Mouse (Mus musculus): ENCODE measurements around the gene Gipr. TPM values are rescaled to one million over a fixed set of nuclear protein-coding genes. Genes with fewer than 3 reads are reported as not detected.

Gipr gene
- polyA plus RNA-seq, 1 experiment from 2014 or later: 0.36 TPM

GRCm38 (mm10) chr7:19178035-19178434 lies 12.1 kb upstream of the Gipr start:
- Histone ChIP-seq H3K4me3 (replicated peaks) (peak overlapping the region; percentile 6; the same call in 1 of the 2 replicates), H3K4me2 (0 out of 2 replicates have a peak overlapping the region, but pooled peaks have one; percentile 8), H3K9me3 (peaks cover 11% of the 10 kb centered on the region; the same call in 1 of the 2 replicates), H3K9ac (replicated peaks) (no peak overlapping the region), H3K36me3 (no peaks in the 10 kb centered on the region), H3K27me3 (peaks cover 66% of the 10 kb centered on the region), H3K4me1 (replicated peaks) (peaks cover 32% of the 10 kb centered on the region), H3K27ac (no peak overlapping the region)
- 6% methylated on average over 18 of the region's 18 CpGs for WGBS
- ATAC-seq (ENCODE audit: insufficient number of reproducible peaks, insufficient read depth, low FRiP score, low TSS enrichment, low read depth): no peak

- no peak overlapping the region for H3K4me2 ChIP-seq
- no peak overlapping the region for H3K27ac ChIP-seq
- H3K9ac ChIP-seq (replicated peaks): no peak overlapping the region
- H3K9me3 ChIP-seq: peaks cover 11% of the 10 kb centered on the region; the same call in 1 of the 2 replicates
- H3K4me1 ChIP-seq (replicated peaks): peaks cover 36% of the 10 kb centered on the region
- 0 out of 2 replicates have a peak overlapping the region, but pooled peaks have one; percentile 9 for H3K4me3 ChIP-seq (replicated peaks)
- H3K27me3 ChIP-seq: peaks cover 66% of the 10 kb centered on the region
- no peak for ATAC-seq (ENCODE audit: insufficient number of reproducible peaks, insufficient read depth, low FRiP score, low TSS enrichment, low read depth)
- 63% methylated on average over 7 of the region's 7 CpGs for WGBS
- no peaks in the 10 kb centered on the region for H3K36me3 ChIP-seq
Measured at GRCm38 (mm10) chr7:19177216-19177615, 11.3 kb upstream of the Gipr start.

GRCm38 (mm10) chr7:19176516-19176947 lies 10.6 kb upstream of the Gipr start:
- Histone ChIP-seq H3K9ac (replicated peaks) (peak overlapping the region; percentile 40), H3K4me3 (replicated peaks) (peak overlapping the region; percentile 40), H3K4me2 (peak overlapping the region; percentile 55), H3K36me3 (no peaks in the 10 kb centered on the region), H3K27me3 (peaks cover 70% of the 10 kb centered on the region), H3K4me1 (replicated peaks) (peaks cover 29% of the 10 kb centered on the region), H3K9me3 (peaks cover 11% of the 10 kb centered on the region; the same call in 1 of the 2 replicates), H3K27ac (no peak overlapping the region)
- WGBS: 4% methylated on average over 18 of the region's 21 CpGs
- ATAC-seq (ENCODE audit: insufficient number of reproducible peaks, insufficient read depth, low FRiP score, low TSS enrichment, low read depth): 0 out of 2 replicates have a peak, but pooled peaks have one; percentile 9

GRCm38 (mm10) chr7:19175708-19176515 lies 10.0 kb upstream of the Gipr start, which contains the start of gene Eml2:
Gene Eml2, plus strand, starts transcription at chr7:19176421.
- Histone ChIP-seq H3K4me1 (replicated peaks) (peaks cover 26% of the 10 kb centered on the region), H3K4me2 (peak within 1 kb of the TSS; percentile 55), H3K4me3 (replicated peaks) (peak within 1 kb of the TSS; percentile 40), H3K27ac (no peak within 1 kb of the TSS), H3K27me3 (peaks cover 70% of the 10 kb centered on the region), H3K9me3 (peaks cover 11% of the 10 kb centered on the region; the same call in 1 of the 2 replicates), H3K9ac (replicated peaks) (peak within 1 kb of the TSS; percentile 40), H3K36me3 (no peaks in the 10 kb centered on the region)
- peak; percentile 53; the same call in 1 of the 2 replicates for ATAC-seq (ENCODE audit: insufficient number of reproducible peaks, insufficient read depth, low FRiP score, low TSS enrichment, low read depth)
- 1% methylated on average over 30 of the region's 30 CpGs for WGBS

- H3K27ac ChIP-seq: no peak overlapping the region
- no peaks in the 10 kb centered on the region for H3K36me3 ChIP-seq
- peak overlapping the region; percentile 31; the same call in 1 of the 2 replicates for H3K9ac ChIP-seq (replicated peaks)
- H3K4me3 ChIP-seq (replicated peaks): peak overlapping the region; percentile 32
- peaks cover 15% of the 10 kb centered on the region for H3K4me1 ChIP-seq (replicated peaks)
- H3K9me3 ChIP-seq: peaks cover 5% of the 10 kb centered on the region; the same call in 1 of the 2 replicates
- 0 out of 2 replicates have a peak, but pooled peaks have one; percentile 39 for ATAC-seq (ENCODE audit: insufficient number of reproducible peaks, insufficient read depth, low FRiP score, low TSS enrichment, low read depth)
- WGBS: 2% methylated on average over 17 of the region's 17 CpGs
- peaks cover 53% of the 10 kb centered on the region for H3K27me3 ChIP-seq
- peak overlapping the region; percentile 62 for H3K4me2 ChIP-seq
Measured at GRCm38 (mm10) chr7:19172874-19173273, 6.9 kb upstream of the Gipr start.

- H3K9me3 ChIP-seq: peaks cover 5% of the 10 kb centered on the region; the same call in 1 of the 2 replicates
- H3K4me3 ChIP-seq (replicated peaks): no peak overlapping the region
- H3K9ac ChIP-seq (replicated peaks): no peak overlapping the region
- ATAC-seq (ENCODE audit: insufficient number of reproducible peaks, insufficient read depth, low FRiP score, low TSS enrichment, low read depth): no peak
- no peaks in the 10 kb centered on the region for H3K36me3 ChIP-seq
- peaks cover 48% of the 10 kb centered on the region for H3K27me3 ChIP-seq
- H3K4me2 ChIP-seq: no peak overlapping the region
- H3K27ac ChIP-seq: no peak overlapping the region
- peaks cover 14% of the 10 kb centered on the region for H3K4me1 ChIP-seq (replicated peaks)
- WGBS: 66% methylated on average over 8 of the region's 8 CpGs
Measured at GRCm38 (mm10) chr7:19171831-19172230, 5.9 kb upstream of the Gipr start.

- Histone ChIP-seq H3K27me3 (peaks cover 42% of the 10 kb centered on the region), H3K4me3 (replicated peaks) (no peak overlapping the region), H3K9ac (replicated peaks) (0 out of 2 replicates have a peak overlapping the region, but pooled peaks have one; percentile 12), H3K4me2 (no peak overlapping the region), H3K4me1 (replicated peaks) (peaks cover 12% of the 10 kb centered on the region), H3K9me3 (no peaks in the 10 kb centered on the region), H3K36me3 (no peaks in the 10 kb centered on the region), H3K27ac (no peak overlapping the region)
- ATAC-seq (ENCODE audit: insufficient number of reproducible peaks, insufficient read depth, low FRiP score, low TSS enrichment, low read depth): no peak
- WGBS: 73% methylated on average over 8 of the region's 8 CpGs
Measured at GRCm38 (mm10) chr7:19170142-19170541, 4.2 kb upstream of the Gipr start.

GRCm38 (mm10) chr7:19169506-19169905 lies 3.6 kb upstream of the Gipr start:
- H3K36me3 ChIP-seq: no peaks in the 10 kb centered on the region
- ATAC-seq (ENCODE audit: insufficient number of reproducible peaks, insufficient read depth, low FRiP score, low TSS enrichment, low read depth): no peak
- H3K4me3 ChIP-seq (replicated peaks): no peak overlapping the region
- no peak overlapping the region for H3K4me2 ChIP-seq
- H3K27ac ChIP-seq: no peak overlapping the region
- no peaks in the 10 kb centered on the region for H3K9me3 ChIP-seq
- H3K4me1 ChIP-seq (replicated peaks): peaks cover 18% of the 10 kb centered on the region
- WGBS: 63% methylated on average over 10 of the region's 10 CpGs
- H3K27me3 ChIP-seq: peaks cover 43% of the 10 kb centered on the region
- H3K9ac ChIP-seq (replicated peaks): no peak overlapping the region

- no peaks in the 10 kb centered on the region for H3K9me3 ChIP-seq
- H3K36me3 ChIP-seq: no peaks in the 10 kb centered on the region
- H3K4me3 ChIP-seq (replicated peaks): no peak overlapping the region
- no peak overlapping the region for H3K9ac ChIP-seq (replicated peaks)
- H3K27ac ChIP-seq: no peak overlapping the region
- no peak for ATAC-seq (ENCODE audit: insufficient number of reproducible peaks, insufficient read depth, low FRiP score, low TSS enrichment, low read depth)
- H3K27me3 ChIP-seq: peaks cover 62% of the 10 kb centered on the region
- H3K4me2 ChIP-seq: no peak overlapping the region
- H3K4me1 ChIP-seq (replicated peaks): peaks cover 21% of the 10 kb centered on the region
- 86% methylated on average over 3 of the region's 3 CpGs for WGBS
Measured at GRCm38 (mm10) chr7:19166990-19167389, 1.1 kb upstream of the Gipr start.

- Histone ChIP-seq H3K4me1 (replicated peaks) (peaks cover 29% of the 10 kb centered on the region), H3K27ac (no peak overlapping the region), H3K36me3 (no peaks in the 10 kb centered on the region), H3K9ac (replicated peaks) (no peak overlapping the region), H3K9me3 (no peaks in the 10 kb centered on the region), H3K4me2 (peak overlapping the region; percentile 37), H3K4me3 (replicated peaks) (peak overlapping the region; percentile 19; the same call in 1 of the 2 replicates), H3K27me3 (peaks cover 71% of the 10 kb centered on the region)
- ATAC-seq (ENCODE audit: insufficient number of reproducible peaks, insufficient read depth, low FRiP score, low TSS enrichment, low read depth): no peak
- 3% methylated on average over 13 of the region's 13 CpGs for WGBS
Measured at GRCm38 (mm10) chr7:19164978-19165377, 949 bp downstream of the Gipr start.

GRCm38 (mm10) chr7:19164189-19164588 lies 1.7 kb downstream of the Gipr start:
- Histone ChIP-seq H3K4me3 (replicated peaks) (peak overlapping the region; percentile 19), H3K4me1 (replicated peaks) (peaks cover 35% of the 10 kb centered on the region), H3K27me3 (peaks cover 77% of the 10 kb centered on the region), H3K9me3 (no peaks in the 10 kb centered on the region), H3K9ac (replicated peaks) (no peak overlapping the region), H3K27ac (no peak overlapping the region), H3K36me3 (no peaks in the 10 kb centered on the region), H3K4me2 (peak overlapping the region; percentile 37)
- peak; percentile 75 for ATAC-seq (ENCODE audit: insufficient number of reproducible peaks, insufficient read depth, low FRiP score, low TSS enrichment, low read depth)
- 0% methylated on average over 6 of the region's 6 CpGs for WGBS

All from limb, embryonic 12.5 days (tissue).